Mouse (Mus musculus): ENCODE data around the gene Sel1l3.

Sel1l3 gene

DNA sequence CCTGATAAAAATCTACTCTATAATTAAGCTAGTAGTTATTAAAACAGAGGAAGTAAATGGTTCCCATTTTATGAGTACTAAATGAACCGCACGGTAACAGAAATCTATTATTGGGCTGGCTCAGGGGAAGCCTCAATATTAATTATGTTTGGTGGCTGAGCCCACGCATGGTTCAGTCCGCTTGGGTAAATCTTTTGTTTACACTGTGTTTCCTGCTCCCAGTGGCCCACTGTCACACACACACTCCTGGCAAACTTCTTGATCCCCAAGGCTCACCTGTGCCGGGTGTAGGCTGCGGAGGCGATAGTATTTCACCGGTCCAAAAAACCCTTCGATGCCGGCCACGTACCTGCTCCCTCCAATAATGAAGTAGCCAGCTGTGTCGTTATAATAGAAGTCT is 39.3 kb downstream of the Sel1l3 start:
- DNase-seq (ENCODE audit: extremely low read depth, low read depth), result no peak

DNA sequence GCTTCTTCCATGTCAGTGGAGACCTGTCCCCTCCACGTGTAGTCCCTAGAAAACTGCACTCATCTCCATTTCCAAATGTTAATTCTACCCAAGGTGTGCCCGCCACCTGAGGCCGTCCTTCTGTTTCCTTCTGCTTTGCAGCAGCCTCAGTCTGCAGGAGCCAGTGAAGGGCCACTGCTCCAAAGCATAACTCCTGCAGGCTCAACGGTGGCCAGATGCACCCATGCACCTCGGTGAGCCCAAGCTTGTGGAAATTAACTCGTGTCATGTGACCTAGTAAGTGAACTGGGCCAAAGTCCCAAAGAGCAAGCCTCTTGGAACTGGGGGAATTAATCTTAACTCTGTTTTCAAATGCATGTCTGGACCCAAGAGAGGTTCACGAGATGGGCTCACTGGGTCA is 40.8 kb downstream of the Sel1l3 start:
- no peak for DNase-seq (ENCODE audit: extremely low read depth, low read depth)

DNA sequence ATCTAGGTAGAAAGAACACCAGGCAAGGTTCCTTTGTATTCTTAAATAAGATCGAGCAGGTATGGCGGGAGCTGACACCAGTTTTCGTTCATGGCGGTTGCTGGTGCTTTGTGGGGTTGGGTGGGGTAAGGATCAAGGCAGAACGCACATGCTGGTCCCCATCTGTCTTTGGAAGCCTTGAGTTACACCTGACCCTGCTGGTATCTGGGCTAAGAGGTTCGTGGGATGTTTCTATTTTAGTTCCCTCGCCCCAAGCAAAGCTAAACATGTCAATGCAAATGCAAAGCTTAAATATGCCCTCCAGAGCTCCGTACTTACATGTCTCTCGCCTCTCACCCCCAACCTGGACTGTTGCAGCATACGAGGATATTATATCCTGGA is 41.5 kb downstream of the Sel1l3 start:
- no peak for DNase-seq (ENCODE audit: extremely low read depth, low read depth)

DNA sequence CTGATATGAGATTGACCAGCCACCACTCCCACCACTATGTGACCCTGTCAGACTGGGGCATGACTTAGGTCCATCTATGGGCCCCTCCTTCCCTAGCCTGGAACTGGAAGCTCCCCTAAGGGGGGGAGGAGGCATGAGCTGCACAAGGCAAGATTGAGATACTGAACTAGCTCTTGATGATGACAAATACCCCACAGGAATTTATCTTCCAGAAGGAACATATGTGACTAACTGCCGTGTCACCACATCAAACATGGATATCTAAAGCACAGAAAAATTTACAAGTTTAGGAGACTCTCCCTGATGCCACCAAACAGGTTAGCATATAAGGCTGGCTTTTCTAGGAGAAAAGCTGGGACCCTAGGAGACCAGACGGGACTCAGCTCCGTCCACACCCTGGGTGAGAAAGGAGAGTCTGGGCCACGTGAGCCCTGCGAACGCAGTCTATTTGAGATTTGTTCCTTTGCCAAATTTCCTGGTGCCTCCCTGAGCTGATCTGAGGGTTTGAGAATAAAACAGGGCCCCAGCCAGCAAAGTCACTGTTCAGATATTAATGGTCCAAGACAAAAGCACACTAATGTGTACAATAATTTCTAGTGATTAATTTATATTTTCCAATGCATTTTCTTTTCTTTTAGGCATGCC is 42.0 kb downstream of the Sel1l3 start:
- DNase-seq (ENCODE audit: extremely low read depth, low read depth), result no peak

DNA sequence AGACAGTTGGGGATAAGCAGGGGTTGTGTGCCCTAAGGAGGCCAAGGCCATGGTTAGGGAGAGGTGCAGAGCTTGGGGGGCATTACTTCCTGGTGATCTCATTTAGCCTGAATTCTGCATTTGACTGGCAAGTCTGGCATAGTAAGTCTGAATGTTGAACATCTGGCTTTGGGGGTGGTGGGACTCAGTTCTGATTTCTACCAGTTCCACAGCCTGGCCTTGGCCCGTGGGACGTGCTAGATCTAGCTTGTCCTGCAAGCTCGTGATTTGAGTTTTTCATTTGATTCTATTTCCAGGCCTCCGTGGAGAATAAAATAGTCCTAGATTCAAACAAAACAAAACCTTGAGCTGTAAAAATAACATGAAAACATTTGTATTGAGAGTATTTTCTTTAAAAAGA is 46.2 kb downstream of the Sel1l3 start:
- no peak for DNase-seq (ENCODE audit: extremely low read depth, low read depth)

DNA sequence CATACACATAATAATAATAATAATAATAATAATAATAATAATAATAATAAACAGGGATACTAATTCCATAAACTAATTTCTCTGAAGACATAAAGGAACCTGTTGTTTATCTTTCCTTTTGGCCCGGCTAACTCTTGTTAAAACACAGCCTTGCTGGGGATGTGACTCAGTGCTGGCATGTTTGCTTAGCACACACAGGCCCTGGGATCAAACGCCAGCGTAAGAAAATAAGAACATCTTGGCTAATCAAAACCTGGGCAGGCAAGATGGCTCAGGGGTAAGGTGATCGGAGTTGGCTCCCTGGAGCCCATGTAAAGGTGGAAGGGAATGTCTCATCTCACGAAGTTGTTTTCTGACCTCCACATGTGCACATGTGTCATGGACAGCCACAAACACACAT is 48.1 kb downstream of the Sel1l3 start:
- DNase-seq (ENCODE audit: extremely low read depth, low read depth), result no peak

DNA sequence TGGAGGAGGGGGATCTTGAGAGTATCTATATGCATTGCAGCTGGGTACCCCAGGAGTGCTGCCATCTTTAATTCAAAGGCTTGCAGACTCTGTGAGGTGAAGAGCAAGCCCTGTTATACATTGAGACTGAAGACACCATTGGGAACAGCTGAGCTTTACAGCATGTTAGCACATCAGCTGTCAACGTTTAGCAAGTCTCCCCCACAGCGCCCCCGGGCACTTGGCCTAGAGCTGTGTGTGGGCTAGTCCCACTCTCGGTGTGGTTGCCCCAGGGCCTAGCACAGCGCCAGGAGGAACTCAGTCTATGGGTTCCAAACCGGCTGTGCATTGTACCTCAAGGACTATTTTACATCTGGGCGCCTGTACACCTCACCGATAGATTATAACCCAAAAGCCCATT is 51.3 kb downstream of the Sel1l3 start:
- no peak for DNase-seq (ENCODE audit: extremely low read depth, low read depth)

DNA sequence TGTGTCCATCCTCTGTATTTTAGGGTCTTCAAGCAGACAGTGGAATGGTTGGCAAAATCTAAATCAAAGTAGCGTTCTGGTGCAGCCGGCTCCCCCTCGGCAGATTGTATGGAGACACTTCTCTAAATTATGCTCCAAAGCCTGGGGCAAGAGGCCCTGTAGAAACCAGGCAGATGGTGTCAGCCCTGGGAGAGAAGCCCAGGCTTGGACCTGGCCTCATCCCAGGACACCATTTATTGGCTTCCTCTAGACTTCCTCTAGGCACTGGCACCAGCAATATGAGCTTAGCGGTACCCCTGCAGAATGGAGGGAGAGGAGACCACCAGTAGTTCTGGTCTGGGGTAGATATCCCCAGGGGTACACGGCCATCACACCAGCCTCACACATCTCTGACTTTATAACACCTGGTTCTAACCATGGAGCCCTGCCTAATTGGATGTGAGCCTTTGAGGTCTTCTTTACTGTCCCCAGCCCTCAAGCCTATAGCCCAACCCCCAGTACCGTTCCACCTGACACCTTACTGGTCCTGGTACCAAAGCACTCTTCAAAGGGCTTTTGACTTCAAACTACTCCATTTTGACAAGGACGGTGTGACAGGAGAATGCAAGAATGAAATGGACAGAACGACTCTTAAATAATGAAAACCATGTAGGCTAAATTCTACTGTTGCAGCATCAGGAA is 52.1 kb downstream of the Sel1l3 start:
- DNase-seq (ENCODE audit: extremely low read depth, low read depth), result no peak

DNA sequence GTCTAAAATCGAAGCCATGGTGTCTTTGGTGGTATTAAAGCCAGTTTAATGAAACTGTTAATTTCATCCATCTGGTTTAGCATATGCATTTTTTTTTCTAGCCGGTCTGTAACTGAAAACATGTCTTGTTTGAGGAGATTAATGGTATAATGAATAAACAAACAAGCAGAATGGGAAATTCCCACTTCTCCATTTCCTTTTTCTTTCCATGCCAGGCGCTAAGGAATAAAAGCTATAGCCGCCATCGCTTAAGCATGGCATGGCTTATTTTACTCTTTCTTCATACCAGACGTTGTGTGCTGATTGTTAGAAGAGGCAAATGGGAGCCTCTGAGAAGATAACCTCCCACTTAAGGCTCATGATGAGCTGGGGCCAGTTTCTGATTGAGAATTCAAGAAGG is 53.5 kb downstream of the Sel1l3 start:
- DNase-seq (ENCODE audit: extremely low read depth, low read depth), result no peak

DNA sequence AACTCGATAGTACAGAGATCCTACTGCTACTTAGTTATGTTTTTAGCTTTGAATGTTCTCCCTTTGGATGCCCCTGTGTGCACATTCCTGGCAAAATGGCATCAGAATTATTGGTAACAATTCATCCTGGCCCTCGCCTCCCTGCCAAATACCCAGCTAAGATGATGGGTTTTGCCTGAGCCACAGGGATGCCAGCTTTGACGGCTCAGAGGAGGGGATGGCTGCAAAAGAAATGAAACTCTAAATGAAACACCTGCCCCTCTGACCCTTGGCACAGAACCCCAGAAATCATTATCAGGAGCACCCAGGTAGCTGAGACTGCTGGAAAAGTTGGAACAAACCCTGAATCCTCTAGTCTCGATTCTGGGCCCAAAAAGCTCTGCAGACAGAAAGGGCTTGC is 54.1 kb downstream of the Sel1l3 start:
- DNase-seq (ENCODE audit: extremely low read depth, low read depth), result no peak

DNA sequence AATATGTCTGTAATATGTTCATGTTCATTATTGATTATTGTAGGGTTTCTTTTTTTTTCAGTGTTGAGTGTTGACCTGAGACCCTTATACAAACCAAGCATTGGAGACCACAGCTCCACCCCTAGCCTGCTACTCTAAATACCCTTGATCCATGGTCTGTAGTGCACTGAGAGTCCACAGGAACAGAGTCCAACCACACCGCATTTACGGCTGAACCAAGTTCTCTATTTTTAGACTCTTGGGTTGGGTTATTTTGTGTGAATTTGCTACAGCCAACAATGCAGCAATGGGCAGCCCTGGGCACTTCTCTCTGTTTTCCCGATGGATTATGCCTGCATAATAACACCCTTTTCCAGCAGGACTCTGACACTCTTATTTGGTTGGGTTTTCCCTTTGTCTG is 54.6 kb downstream of the Sel1l3 start:
- DNase-seq (ENCODE audit: extremely low read depth, low read depth), result no peak

DNA sequence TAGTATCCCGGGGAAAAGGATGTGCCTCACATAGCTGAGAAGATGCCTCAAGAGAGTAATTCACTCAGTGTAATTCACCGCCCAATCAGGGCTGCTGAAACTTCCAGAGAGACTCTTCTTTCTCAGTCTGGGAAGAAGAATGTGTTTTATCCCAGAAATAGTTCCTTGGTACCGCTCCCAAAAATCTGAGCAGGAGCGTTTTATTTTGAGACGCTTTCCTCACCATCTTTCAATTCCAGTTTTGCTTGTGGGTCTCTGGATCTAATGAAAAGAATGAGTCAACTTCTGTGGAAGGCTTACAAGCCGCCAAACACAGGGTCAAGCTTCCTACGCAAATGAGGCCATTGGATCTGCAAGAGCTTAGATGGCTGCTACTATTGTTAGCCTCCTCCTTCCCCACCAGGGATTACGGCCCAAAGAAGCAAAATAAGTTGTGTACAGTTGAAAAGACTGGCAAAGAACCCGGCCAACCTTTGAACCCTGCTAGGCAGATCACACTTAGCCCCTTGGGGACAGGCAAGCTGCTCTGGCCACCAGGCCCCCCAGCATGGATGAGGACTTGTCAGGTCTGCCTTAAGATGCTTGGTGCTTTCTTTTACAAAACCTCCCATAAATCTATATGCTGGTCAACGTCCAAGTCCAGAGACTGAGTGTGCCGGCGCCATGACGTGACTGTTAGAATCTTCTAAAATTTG is 57.6 kb downstream of the Sel1l3 start:
- DNase-seq (ENCODE audit: extremely low read depth, low read depth), result no peak

DNA sequence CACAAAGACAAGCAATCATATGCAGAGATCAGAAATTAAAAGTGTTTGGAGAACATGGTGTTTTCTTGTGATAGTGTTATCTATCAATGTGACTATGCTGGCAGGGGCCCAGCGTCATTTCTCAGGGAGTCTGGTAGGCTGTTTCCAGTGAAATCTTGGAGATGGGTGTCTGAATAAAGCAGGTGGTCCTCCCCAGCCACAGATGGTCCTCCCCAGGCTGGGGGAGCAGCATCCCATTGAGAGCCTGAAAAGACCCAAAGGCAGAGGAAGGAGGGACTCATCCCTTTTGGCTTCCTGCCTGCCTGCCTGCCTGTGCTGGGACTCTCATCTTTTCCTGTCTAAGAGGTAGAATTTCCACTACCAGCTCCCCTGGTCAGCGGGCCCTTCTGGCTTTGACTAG is 59.2 kb downstream of the Sel1l3 start:
- DNase-seq (ENCODE audit: extremely low read depth, low read depth), result no peak

DNA sequence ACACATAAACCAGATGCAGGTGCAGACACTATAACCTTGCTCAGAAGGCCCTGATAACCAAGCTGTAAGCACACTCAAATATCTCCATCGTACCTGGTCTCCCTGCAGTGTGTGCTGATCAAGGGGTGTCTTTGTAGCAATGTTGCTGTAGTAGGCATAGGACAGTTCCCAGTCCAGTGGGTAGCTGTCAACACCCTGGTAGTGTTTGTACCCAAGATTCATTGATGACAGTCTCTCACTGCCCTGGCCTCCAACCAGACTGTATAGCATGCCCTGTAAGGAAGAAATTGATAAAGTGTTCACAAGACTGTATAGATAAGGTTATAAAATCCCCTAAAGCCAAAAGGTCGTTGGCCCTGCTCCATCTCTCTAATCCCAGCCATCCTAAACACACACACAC is 59.6 kb downstream of the Sel1l3 start:
- no peak for DNase-seq (ENCODE audit: extremely low read depth, low read depth)

DNA sequence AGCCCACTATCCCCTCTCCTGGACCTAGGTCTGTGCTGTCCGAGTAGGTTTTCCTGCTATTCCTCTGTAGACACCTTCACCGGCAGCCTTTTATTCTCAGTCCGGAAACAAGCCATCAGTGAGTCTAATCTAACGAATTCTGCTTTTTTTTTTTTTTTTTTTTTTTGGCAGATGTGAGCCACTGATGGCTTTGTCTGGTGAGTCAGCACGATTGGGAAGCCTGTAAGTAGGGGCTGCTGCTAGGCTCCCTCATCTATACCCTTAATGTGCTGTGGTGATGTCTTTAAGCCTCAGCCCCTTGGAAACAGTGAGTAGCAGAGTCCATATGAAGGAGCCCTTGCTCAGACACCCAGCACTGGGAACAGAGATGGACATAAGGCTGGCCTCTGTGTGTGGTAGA is 60.6 kb downstream of the Sel1l3 start:
- DNase-seq (ENCODE audit: extremely low read depth, low read depth), result no peak

DNA sequence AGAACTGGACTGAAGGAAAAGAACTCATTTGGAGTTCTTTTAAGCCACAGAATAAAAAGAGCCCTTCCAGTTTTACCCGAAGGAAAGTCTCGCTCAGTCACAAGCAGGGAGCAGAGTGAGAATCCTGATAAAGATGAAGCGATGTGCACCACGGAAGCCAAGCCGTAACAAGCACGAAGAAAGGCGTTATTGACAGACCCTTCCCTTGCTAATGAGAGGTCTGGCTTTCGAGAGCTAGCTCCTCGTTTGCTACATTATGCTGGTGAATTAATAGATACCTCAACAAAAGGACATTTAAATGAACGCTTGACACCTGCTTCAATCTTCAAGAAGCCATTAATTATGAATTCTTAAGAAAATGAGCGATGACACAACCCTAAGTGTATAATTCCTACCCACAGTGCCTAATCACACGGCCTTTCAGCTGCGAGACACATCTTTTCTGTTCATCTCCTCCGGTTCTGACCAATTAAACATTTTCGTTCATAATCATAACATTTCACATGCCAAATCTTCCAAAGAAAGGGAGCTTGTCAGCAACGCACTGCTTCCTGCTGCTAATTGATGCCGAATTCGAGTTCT is 62.3 kb downstream of the Sel1l3 start:
- no peak for DNase-seq (ENCODE audit: extremely low read depth, low read depth)

DNA sequence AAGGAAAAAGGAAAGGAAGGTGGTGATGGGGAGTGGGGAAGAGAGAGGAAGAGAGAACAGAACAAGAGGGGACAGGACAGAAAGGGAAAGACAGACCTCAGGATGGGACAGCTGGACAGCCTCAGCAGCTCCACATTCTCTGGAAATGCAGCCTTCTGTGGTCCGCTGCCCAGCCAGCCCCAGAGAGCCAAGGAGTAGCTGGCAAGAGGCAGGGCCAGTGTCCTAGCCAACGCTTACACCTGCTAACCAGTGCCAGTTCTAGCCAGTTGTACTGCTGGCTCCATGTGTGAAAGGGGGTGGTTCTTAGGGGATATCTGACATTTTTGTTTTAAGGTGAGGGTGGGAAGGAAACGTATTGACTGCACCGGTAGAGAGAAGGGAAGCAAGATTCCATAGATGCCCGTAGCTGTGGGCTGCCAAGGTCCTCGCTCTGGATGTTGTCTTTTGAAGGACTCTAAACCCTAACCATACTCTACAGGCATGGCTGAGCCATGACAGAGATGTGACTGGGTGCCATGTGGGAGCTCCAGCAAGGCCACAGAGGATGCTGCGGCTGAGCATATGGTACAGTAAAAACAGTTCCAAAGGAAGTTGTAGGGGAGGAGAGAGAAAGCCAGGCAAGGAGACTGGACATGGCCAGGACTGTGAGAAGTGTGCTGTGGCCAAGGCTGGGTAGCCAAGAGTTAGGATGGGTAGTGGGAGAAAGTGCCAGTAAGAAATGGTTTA is 64.6 kb downstream of the Sel1l3 start:
- no peak for DNase-seq (ENCODE audit: extremely low read depth, low read depth)

DNA sequence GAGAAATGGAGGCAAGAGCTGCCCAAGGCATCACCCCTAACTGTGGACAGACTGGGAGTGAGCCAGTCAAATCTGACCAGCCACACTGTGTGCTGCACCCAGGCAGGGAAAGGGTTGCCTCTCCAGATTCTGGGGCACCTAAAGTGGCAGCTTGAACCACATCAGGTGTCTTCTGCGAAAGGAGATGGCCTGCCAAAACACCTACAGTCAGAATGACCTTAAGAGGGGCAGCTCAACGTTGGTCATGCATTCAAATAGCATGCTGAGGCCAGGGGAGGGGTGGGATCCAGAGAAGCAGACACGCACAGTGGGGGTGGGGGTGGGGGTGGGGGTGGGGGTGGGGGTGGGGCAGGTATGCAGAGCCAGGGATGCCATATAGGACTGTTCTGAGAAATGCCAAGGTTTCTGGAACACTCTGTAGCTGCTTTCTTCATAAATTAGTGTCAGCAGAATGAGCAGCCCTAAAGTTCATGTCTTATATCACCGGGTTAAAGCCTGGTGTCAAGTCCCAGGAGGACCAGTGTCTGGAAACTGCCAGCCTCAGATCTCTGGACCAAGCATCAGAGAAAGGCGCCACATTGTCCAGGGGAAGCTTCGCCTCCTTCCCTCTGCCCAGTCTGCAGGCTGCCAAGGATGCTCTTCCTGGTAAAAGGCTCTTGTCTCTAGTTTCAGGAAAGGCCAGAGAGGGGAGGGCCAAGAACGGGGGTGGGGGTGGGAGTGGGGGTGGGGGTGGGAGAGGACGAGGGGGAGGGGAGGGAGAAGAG is 65.4 kb downstream of the Sel1l3 start:
- no peak for DNase-seq (ENCODE audit: extremely low read depth, low read depth)

DNA sequence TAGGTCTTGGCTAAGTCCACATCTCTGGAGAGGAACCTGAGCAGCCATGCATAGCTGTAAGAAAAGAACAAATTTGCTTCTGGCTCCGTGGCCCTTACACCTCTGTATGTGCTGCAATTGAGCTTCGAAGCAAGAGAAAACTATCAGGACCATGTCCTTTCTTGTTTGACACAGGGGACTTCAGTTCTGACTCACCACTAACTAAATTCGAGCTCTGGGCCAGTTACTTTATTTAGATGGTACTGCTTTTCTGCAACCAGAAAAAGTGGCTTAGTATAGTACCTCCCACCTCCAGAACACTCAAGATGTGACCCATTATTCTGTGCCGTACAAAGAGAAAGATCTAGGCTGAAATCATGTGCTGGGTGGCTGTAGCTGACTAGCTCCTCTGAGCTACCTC is 66.3 kb downstream of the Sel1l3 start:
- no peak for DNase-seq (ENCODE audit: extremely low read depth, low read depth)

DNA sequence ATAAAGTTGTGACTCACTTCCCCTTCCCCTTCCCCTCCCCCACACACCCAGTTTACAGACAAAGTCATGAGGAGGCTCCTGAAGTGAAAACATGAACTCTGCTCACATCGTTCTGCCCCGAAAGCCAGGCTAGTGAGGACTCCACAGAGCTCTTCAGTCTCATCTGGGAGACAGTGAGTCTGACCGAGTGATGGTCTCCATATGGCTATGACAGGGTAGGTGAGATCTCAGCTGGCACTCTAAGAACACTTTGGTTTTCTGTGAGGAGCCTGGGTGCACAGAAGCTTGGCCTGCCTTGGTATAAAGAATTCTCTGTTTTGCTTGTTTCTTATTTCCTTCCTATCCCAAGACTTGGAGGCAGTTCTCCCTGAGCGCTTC is 67.1 kb downstream of the Sel1l3 start:
- DNase-seq (ENCODE audit: extremely low read depth, low read depth), result no peak

DNA sequence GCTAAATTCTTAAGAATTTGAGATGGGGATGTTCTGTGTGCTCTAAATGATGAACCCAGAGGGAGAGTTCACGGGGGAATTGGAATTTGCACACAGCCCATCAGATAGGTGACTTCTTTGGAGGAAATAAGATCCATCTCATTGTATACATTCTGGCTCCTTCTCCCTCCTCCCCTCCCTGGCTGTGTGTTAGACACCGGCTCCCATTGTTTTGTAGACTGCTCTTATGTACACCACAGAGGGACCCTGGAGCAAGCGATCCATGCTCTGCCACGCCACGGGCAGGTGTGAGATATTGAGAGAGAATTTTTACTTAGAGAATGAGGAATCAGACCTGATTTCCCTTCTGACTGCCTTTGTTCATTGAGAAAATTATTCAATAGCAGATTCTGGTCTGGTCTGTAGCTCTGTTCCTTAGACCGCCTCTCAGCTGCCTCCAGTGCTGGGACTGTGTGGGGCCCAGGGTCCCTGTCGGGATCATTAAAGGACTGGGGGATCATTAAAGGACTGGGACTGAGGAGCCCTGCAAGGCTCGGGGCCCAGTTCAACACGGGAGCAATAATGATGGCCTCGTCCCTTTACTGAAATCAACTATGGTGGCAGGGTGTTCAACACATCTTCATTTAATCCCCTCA is 67.6 kb downstream of the Sel1l3 start:
- DNase-seq (ENCODE audit: extremely low read depth, low read depth), result no peak

Data from MEL-GATA-1-ER (cell line).